Mouse (Mus musculus) lung, postnatal 0 days (tissue): ENCODE measurements at regions not wholly inside any gene's neighbourhood (a gene's known extent, or its start where the extent isn't known, plus 50 kb on each side); places are given as distances from the start of the nearest gene placed in this dataset.

ENCODE experiments used
- ATAC-seq: fragments of 200-750 bp; cut with Nextera tagmentation; 2 replicates; pipeline ENCODE4 v1.8.0; 2017; ENCODE audit warnings: moderate library complexity
- DNase-seq: peaks from one replicate; pipeline ENCODE4 v3.0.0-alpha.2; 2016; ENCODE audit warnings: low spot score
- H3K27ac ChIP-seq: fragments of 300-500 bp; sonication (generic); 2 replicates; pipeline ENCODE4 v1.5.1; 2014; ENCODE audit warnings: antibody characterized with exemption, mild to moderate bottlenecking, low read length, mixed read lengths
- H3K27me3 ChIP-seq: fragments of 300-500 bp; sonication (generic); replicated peaks from 2 replicates; pipeline ENCODE4 v1.6.1; 2014; ENCODE audit warnings: low read length, mixed read lengths; ENCODE audit not compliant: insufficient read depth
- H3K36me3 ChIP-seq: fragments of 300-500 bp; sonication (generic); 2 replicates; pipeline ENCODE4 v1.6.1; 2014; ENCODE audit warnings: low read length, mixed read lengths; ENCODE audit not compliant: insufficient read depth
- H3K4me1 ChIP-seq: fragments of 300-500 bp; sonication (generic); 2 replicates; pipeline ENCODE4 v1.6.1; 2014; ENCODE audit warnings: antibody characterized with exemption, low read depth, low read length, mixed read lengths; ENCODE audit not compliant: insufficient read depth
- H3K4me2 ChIP-seq: fragments of 300-500 bp; sonication (generic); replicated peaks from 2 replicates; pipeline ENCODE4 v1.6.1; 2014; ENCODE audit warnings: low read depth, mild to moderate bottlenecking, low read length, moderate library complexity, mixed read lengths
- H3K4me3 ChIP-seq: fragments of 300-500 bp; sonication (generic); 2 replicates; pipeline ENCODE4 v1.5.1; 2014; ENCODE audit warnings: low read depth, low read length
- H3K9ac ChIP-seq: fragments of 300-500 bp; sonication (generic); replicated peaks from 2 replicates; pipeline ENCODE4 v1.6.1; 2014; ENCODE audit warnings: low read depth, mild to moderate bottlenecking
- H3K9me3 ChIP-seq: fragments of 300-500 bp; sonication (generic); 2 replicates; pipeline ENCODE4 v1.6.1; 2016; ENCODE audit warnings: low read length, mixed read lengths
- CTCF ChIP-seq: IDR thresholded peaks from 2 replicates; pipeline ENCODE4 v1.5.1; 2016; ENCODE audit warnings: antibody characterized with exemption, mild to moderate bottlenecking
- EP300 ChIP-seq: IDR thresholded peaks from 2 replicates; pipeline ENCODE4 v1.6.1; 2016; ENCODE audit warnings: antibody characterized with exemption, mild to moderate bottlenecking, control low read depth
- WGBS: fragments of 180-500 bp; shearing (Covaris S2); extraction: QIAGEN DNeasy Blood & Tissue Kit; methylation state at CpG from one replicate; pipeline ENCODE4 v1.1.7; 2014; 5-methylcytosine and 5-hydroxymethylcytosine counted together

DNA sequence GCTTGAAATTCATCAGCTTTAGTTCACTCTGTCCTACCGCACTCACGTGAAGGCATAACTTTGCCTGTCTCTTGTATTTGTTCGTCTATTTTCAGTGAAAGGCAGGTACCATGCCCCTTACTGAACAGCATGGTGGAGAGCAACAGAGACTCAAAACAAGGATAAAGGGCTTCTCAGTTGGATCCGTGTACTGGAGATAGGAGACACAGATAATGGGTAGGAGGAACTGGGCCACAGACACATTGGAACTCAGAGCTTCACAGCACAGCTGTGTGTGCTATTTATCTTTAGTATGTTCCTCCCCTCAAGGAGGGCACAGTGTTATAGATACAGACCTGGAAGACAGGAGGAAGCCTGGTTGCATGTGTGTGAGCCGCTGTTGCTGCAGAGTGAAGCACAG is 176.4 kb downstream of the Pten start:
- Histone ChIP-seq H3K4me1 (no peaks in the 10 kb centered on the region), H3K36me3 (no peaks in the 10 kb centered on the region), H3K9me3 (no peaks in the 10 kb centered on the region), H3K4me2 (no peak overlapping the region), H3K27me3 (no peaks in the 10 kb centered on the region), H3K9ac (no peak overlapping the region), H3K27ac (no peak overlapping the region), H3K4me3 (no peak overlapping the region)
- no peak for DNase-seq
- WGBS: 83% methylated on average over 5 of the region's 5 CpGs
- TF ChIP-seq EP300 (no peak), CTCF (no peak)
- ATAC-seq: no peak

DNA sequence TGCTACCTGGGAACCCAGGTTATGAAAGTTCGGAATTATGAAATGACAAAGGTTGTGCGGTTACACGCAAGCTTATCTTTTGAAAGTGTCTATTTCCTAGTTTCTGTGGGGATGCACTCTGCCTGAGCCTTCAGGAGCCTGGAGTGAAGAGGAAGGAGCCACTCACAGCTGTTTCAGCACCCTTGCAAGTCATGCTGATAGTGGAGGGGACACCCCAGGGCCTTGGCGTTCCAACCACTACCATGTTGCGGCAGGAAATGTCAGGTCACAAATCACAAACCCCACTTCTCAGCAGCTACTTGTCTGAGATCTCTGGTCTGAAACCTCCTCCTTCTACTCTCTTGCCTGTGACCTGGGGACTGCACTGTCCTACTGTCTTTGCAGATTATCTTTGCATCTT is 178.3 kb downstream of the Pten start:
- no peaks in the 10 kb centered on the region for H3K36me3 ChIP-seq
- ATAC-seq (no peak; the same call in 1 of the 2 replicates), DNase-seq (no peak)
- no peaks in the 10 kb centered on the region for H3K4me1 ChIP-seq
- no peaks in the 10 kb centered on the region for H3K9me3 ChIP-seq
- H3K27me3 ChIP-seq: no peaks in the 10 kb centered on the region
- H3K4me3 ChIP-seq: no peak overlapping the region
- H3K4me2 ChIP-seq: no peak overlapping the region
- TF ChIP-seq CTCF (no peak), EP300 (no peak)
- H3K27ac ChIP-seq: no peak overlapping the region
- WGBS: 79% methylated on average over 5 of the region's 5 CpGs
- no peak overlapping the region for H3K9ac ChIP-seq

DNA sequence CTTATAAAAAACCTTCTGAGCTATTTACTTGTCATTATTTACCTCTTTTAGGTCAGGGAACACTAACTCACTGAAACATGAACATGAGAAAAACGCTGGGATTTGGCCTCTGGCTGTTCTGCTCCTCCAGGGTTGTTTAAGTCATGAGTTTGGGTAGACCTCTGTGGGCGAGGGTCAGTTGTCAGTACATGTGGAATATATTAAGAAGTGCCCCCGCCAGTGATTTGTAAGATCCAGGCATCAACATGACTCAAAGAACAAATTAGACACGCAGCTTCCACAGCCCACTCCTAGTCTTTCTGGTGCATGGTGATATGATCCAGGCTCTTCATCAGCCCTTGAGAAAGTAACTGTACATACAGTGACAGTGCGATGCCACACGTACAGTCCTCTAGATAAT is 180.3 kb downstream of the Pten start:
- no peak for TF ChIP-seq CTCF
- no peak for TF ChIP-seq EP300
- no peaks in the 10 kb centered on the region for H3K9me3 ChIP-seq
- WGBS: 88% methylated on average over 6 of the region's 6 CpGs
- ATAC-seq: no peak
- H3K27ac ChIP-seq: no peak overlapping the region
- no peak overlapping the region for H3K9ac ChIP-seq
- no peak for DNase-seq
- H3K27me3 ChIP-seq: no peaks in the 10 kb centered on the region
- no peaks in the 10 kb centered on the region for H3K4me1 ChIP-seq
- H3K4me3 ChIP-seq: no peak overlapping the region
- H3K4me2 ChIP-seq: no peak overlapping the region
- H3K36me3 ChIP-seq: no peaks in the 10 kb centered on the region

DNA sequence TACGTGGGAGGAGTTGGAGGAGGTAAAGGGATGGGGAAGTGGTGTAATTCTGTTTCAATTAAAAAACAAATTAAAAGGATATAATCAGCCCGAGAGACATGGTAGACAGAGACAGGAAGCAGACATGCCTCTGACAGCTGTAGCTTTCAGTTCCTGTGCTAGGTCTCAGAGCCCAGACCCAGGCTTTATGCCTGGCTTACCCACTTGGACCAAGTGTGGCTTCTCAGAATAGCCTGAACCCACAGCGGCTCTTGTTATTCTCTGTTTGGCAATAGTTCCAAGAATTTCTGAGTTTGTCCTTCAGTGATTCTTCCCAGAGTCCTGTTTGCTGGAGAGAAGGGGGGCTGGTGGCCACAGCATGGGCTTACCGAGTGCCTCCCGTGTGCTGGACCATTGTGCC is 182.4 kb downstream of the Pten start:
- WGBS: 68% methylated on average over 5 of the region's 5 CpGs
- DNase-seq (peak; percentile 27), ATAC-seq (peak; percentile 50; the same call in 1 of the 2 replicates)
- no peaks in the 10 kb centered on the region for H3K27me3 ChIP-seq
- H3K9ac ChIP-seq: no peak overlapping the region
- no peaks in the 10 kb centered on the region for H3K9me3 ChIP-seq
- H3K4me2 ChIP-seq: no peak overlapping the region
- TF ChIP-seq EP300 (no peak), CTCF (no peak)
- no peaks in the 10 kb centered on the region for H3K4me1 ChIP-seq
- H3K27ac ChIP-seq: no peak overlapping the region
- H3K36me3 ChIP-seq: no peaks in the 10 kb centered on the region
- H3K4me3 ChIP-seq: no peak overlapping the region

DNA sequence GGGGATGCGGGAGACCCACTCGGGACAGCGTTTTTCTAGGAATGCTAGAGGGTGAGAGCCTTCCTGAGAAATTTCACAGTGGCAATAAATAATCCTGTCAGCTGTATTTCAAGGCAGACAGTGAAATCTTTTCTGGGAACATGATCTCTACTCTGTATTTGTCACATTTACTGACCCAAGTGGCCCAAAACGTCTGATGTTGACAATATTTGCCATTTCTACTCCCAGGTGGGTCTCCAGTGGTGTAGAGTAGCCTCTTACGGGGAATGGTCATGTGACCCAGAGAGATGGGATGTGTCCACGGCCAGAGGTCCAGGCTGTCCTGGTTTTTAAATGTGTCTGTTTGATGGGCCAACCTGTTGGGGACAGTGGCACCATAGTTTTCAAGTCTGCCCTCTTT is 183.5 kb downstream of the Pten start:
- ATAC-seq (no peak), DNase-seq (no peak)
- H3K4me1 ChIP-seq: no peaks in the 10 kb centered on the region
- TF ChIP-seq CTCF: no peak
- H3K27me3 ChIP-seq: no peaks in the 10 kb centered on the region
- no peak overlapping the region for H3K4me3 ChIP-seq
- no peaks in the 10 kb centered on the region for H3K36me3 ChIP-seq
- H3K27ac ChIP-seq: no peak overlapping the region
- H3K4me2 ChIP-seq: no peak overlapping the region
- no peak overlapping the region for H3K9ac ChIP-seq
- 66% methylated on average over 6 of the region's 6 CpGs for WGBS
- H3K9me3 ChIP-seq: no peaks in the 10 kb centered on the region

DNA sequence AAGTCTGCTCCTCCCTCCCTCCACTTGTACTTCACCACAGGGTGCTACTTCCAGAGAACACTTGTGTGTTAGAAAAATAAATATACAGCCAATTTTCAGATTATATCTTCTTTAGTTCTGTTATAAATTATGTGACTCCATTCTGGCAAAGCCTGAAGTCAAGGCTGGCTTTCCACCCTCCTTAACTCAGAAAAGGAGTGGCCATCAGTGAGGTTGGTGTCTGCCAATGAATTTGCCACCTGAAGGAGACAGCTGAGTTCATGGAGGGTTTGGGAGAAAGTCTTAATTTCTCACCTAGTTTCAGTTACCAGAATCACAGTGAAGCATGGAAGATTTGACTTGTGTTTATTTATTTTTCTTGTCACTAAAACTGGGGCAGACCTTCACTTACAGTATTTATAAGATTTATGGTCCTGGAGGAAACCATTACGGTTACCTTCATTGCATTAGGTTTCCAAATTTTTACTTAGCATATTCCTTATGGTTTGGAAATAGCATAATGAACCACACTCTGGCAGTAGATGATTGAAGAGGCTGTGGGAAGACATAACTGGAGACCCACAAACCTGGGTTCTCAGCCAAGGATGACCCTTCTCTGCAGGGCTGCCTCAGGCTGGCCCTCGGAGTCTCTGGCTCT is 186.4 kb downstream of the Pten start:
- Histone ChIP-seq H3K27me3 (no peaks in the 10 kb centered on the region), H3K4me3 (no peak overlapping the region), H3K4me2 (no peak overlapping the region), H3K4me1 (no peaks in the 10 kb centered on the region), H3K9ac (no peak overlapping the region), H3K9me3 (no peaks in the 10 kb centered on the region), H3K27ac (no peak overlapping the region), H3K36me3 (no peaks in the 10 kb centered on the region)
- WGBS: 74% methylated on average over 2 of the region's 2 CpGs
- no peak for TF ChIP-seq EP300
- TF ChIP-seq CTCF: no peak
- ATAC-seq: no peak
- DNase-seq: no peak
